Mouse (Mus musculus) small intestine, adult 2 months (tissue): ENCODE data around the gene Calcb. TPM values are rescaled to one million over a fixed set of nuclear protein-coding genes. Genes with fewer than 3 reads are reported as not detected.
A peak's percentile ranks its signal among the peaks of the same experiment; 100 is the strongest.
"Not testable (repeated sequence)": the region's sequence is repeated elsewhere in the genome, so short reads cannot be mapped to it uniquely, and the experiment has no call there.

ENCODE experiments used
- H3K27ac ChIP-seq: fragments of 200-500 bp; 2 replicates; pipeline ENCODE4 v1.5.1; 2012; ENCODE audit warnings: low read depth, low read length, control low read depth, inconsistent platforms; ENCODE audit not compliant: insufficient read depth
- H3K27me3 ChIP-seq: fragments of 200-500 bp; 2 replicates; pipeline ENCODE4 v1.6.1; 2012; ENCODE audit warnings: mild to moderate bottlenecking, moderate library complexity, low read length, inconsistent platforms; ENCODE audit not compliant: control insufficient read depth, insufficient read depth
- H3K36me3 ChIP-seq: fragments of 200-500 bp; 2 replicates; pipeline ENCODE4 v1.6.1; 2012; ENCODE audit warnings: mild to moderate bottlenecking, low read length, control low read depth, inconsistent platforms; ENCODE audit not compliant: control insufficient read depth, insufficient read depth
- H3K4me1 ChIP-seq: fragments of 200-500 bp; 2 replicates; pipeline ENCODE4 v1.6.1; 2012; ENCODE audit warnings: low read length, inconsistent platforms, mixed read lengths; ENCODE audit not compliant: control insufficient read depth, insufficient read depth, insufficient read length
- H3K4me3 ChIP-seq: fragments of 200-500 bp; 2 replicates; pipeline ENCODE4 v1.5.1; 2012; ENCODE audit warnings: low read depth, mild to moderate bottlenecking, control low read depth, inconsistent platforms, low read length, moderate library complexity
- CTCF ChIP-seq: fragments of 200-500 bp; IDR thresholded peaks from 2 replicates; pipeline ENCODE4 v1.5.1; 2012; ENCODE audit warnings: low read depth, mild to moderate bottlenecking, control low read depth, inconsistent platforms, low read length, moderate library complexity, mixed read lengths; ENCODE audit not compliant: insufficient replicate concordance, insufficient read length; ENCODE audit errors: extremely low read depth
- POLR2A ChIP-seq: fragments of 200-500 bp; IDR thresholded peaks from 2 replicates; pipeline ENCODE4 v1.6.1; 2012; ENCODE audit warnings: low read depth, mild to moderate bottlenecking, control low read depth, inconsistent platforms, low read length, moderate library complexity
- WGBS: fragments of 180-500 bp; shearing (Covaris S2); methylation state at CpG from one replicate; pipeline ENCODE4 v1.1.7; 2018; 5-methylcytosine and 5-hydroxymethylcytosine counted together
- polyA plus RNA-seq: library from polyadenylated mRNA; depleted of rRNA; stranded (reverse); fragments of >200 nt; gene quantifications from 2 replicates; pipeline ENCODE4 v1.2.3, GENCODE M21; 2012

Calcb gene
- polyA plus RNA-seq, 1 experiment = 1.2 TPM

DNA sequence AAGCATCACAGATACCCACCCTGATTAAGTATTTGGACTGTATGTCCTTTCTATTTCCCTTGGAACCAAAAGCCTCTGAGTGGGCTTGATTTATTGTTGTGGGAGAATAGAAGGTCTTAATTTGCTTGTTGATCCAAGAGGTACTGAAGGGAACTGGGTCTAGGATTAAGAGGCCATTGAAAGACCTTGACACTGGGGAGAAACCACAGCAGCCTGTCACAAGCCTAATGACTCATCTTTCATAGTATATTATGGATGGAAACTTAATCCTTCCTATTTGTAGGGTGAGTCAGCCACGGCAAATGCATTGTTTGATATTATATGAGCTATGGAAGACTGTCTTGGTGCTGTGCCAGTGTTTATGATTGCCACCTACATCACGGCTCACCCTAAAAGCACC, 8.0 kb upstream of the Calcb start:
- TF ChIP-seq CTCF (no peak), POLR2A (no peak)
- H3K27me3 ChIP-seq = no peaks in the 10 kb centered on the region
- no peaks in the 10 kb centered on the region for H3K4me1 ChIP-seq
- 32% methylated on average over 2 of the region's 2 CpGs for WGBS
- no peaks in the 10 kb centered on the region for H3K36me3 ChIP-seq
- no peak overlapping the region for H3K4me3 ChIP-seq
- no peak overlapping the region for H3K27ac ChIP-seq

DNA sequence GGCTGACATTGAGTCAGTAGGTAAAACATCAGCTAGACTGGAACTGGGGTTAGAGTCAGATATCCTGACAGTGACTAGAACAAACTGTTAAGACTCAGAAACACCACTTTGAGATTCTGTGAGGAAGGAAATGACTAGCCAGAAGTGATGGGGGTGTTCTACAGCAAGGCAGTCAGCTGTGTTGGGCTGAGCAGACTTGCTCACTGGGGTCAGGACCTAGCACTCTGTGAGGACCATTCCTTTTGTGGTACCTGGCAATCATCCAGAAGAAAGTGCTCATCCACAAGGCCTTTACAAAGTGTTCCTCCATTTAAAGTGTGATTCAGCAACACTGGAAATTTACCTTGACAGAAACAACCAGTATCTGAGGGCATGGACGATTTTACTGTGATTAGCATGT, 5.9 kb upstream of the Calcb start:
- TF ChIP-seq POLR2A = no peak
- no peak for TF ChIP-seq CTCF
- 66% methylated on average over 1 of the region's 1 CpGs for WGBS
- H3K36me3 ChIP-seq = no peaks in the 10 kb centered on the region
- no peak overlapping the region for H3K4me3 ChIP-seq
- H3K4me1 ChIP-seq = no peaks in the 10 kb centered on the region
- no peaks in the 10 kb centered on the region for H3K27me3 ChIP-seq
- H3K27ac ChIP-seq = no peak overlapping the region

DNA sequence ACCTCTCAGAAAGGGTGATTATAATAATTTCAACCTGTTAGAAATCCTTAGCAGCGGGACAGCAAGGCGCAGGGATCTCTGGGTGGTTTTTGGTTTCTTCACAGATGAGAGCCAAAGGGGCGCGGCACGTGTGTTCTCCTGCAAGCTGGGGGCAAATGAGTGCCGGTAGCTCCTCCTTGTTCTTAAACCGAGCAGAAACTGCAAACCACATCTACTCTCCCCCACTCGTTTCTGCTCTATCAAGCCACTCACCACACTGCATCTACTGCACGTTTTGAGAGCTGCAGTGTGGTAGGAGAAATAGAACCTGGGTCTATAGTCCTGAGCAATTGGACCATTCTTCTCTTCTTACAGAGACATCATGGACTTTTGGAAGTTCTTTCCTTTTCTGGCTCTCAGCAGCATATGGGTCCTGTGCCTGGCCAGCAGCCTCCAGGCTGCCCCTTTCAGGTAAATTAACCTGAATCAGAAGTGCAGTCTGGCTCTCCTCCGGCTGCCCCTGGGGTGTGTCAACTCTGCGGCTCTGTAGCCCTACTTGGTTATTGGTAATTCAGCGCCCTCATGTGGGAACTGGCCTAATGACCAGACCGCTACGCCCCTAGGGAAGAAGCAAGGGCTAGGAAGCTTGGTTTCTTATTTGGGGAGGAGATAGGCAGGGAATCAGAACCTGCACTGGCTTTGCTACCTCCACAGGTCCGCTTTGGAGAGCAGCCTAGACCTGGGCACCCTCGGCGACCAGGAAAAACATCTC, 1.1 kb downstream of the Calcb start:
- Histone ChIP-seq H3K27ac (no peak overlapping the region), H3K36me3 (no peaks in the 10 kb centered on the region), H3K4me1 (no peaks in the 10 kb centered on the region; the same call in 1 of the 2 replicates), H3K27me3 (peaks cover 16% of the 10 kb centered on the region), H3K4me3 (no peak overlapping the region)
- 5% methylated on average over 17 of the region's 17 CpGs for WGBS
- TF ChIP-seq POLR2A = no peak
- 0 out of 2 replicates have a peak, but pooled peaks have one; percentile 42 for TF ChIP-seq CTCF

DNA sequence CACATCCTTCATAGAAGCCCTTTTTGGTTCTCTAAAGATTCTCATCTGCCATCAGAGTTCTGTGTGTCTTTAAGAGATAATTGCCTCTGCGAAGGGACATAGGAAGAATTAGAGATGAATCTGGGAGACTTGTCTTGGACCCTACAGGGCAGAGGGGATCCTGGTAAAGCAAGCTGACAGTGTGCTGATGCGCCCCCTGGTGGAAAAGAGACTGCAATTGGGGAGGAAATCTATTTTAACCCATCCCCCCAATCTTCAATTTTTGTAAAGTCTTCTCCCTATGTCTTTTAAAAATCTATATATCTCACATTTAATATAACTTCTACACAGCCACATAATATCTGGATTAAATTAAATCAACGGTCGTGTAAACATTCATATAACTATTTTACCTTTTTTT, 11.3 kb downstream of the Calcb start:
- TF ChIP-seq CTCF = peak; percentile 48; the same call in 1 of the 2 replicates
- WGBS = 62% methylated on average over 4 of the region's 4 CpGs
- H3K4me1 ChIP-seq = not testable (repeated sequence)

DNA sequence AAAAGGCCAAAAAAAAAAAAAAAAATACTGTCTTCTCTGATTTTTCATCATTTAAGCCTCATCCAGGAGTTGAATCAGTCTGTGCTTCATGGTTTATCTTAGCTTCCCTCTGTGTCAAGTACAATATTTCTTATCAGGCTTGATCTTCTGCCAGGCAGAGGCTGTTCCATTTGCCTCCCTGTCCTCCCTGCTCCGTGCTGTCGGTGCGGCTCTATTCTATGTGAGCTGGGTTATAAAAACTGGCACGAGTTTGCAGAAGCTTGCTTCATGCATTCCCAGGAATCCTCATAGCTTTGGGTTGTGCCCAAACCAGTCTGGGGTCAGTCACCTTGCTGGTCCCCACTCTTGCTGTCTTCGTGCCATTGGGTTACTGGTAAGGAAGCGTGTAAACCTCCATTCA, 12.7 kb downstream of the Calcb start:
- WGBS = 41% methylated on average over 6 of the region's 6 CpGs
- Histone ChIP-seq H3K27me3 (no peaks in the 10 kb centered on the region), H3K4me3 (no peak overlapping the region), H3K4me1 (peaks cover 3% of the 10 kb centered on the region; the same call in 1 of the 2 replicates), H3K36me3 (no peaks in the 10 kb centered on the region), H3K27ac (no peak overlapping the region)
- TF ChIP-seq CTCF (no peak), POLR2A (no peak)

More for the DNA sequence above, 11.3 kb downstream of the Calcb start:
- not testable (repeated sequence) for H3K4me3 ChIP-seq, H3K36me3 ChIP-seq, H3K27me3 ChIP-seq, H3K27ac ChIP-seq

DNA sequence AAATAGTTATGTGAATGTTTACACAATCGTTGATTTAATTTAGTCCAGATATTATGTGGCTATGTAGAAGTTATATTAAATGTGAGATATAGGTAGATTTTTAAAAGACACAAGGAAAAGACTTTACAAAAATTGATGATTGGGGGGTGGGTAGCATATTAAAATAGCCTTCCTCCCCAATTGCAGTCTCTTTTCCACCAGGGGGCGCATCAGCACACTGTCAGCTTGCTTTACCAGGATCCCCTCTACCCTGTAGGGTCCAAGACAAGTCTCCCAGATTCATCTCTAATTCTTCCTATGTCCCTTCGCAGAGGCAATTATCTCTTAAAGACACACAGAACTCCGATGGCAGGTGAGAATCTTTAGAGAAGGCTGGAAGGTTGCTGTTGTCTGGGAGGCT, 13.3 kb downstream of the Calcb start:
- TF ChIP-seq CTCF = peak; percentile 40; the same call in 1 of the 2 replicates
- not testable (repeated sequence) for H3K4me3 ChIP-seq, H3K4me1 ChIP-seq, H3K27me3 ChIP-seq, H3K36me3 ChIP-seq, H3K27ac ChIP-seq
- WGBS = 37% methylated on average over 4 of the region's 4 CpGs

DNA sequence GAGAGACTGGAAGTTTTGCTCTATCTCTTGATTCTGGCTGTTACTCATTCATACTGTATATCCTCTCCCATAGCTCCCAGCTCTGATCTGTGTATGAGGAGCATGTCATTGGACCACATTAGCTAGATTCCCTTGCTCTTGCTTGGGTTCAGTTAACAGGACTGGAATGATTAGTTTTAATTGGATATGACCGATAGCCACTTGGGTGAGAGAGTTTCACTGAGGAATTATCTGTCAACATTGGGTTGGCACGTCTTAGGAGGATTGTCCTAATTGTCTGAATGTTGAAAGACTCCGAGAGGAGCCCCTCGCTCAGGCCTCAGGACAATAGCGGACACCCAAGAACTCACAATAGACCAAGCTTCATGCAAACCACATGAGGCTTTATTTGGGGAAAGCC, 17.8 kb downstream of the Calcb start:
- H3K4me3 ChIP-seq = no peak overlapping the region
- H3K27ac ChIP-seq = no peak overlapping the region
- 84% methylated on average over 5 of the region's 5 CpGs for WGBS
- peaks cover 2% of the 10 kb centered on the region; the same call in 1 of the 2 replicates for H3K4me1 ChIP-seq
- no peak for TF ChIP-seq CTCF
- TF ChIP-seq POLR2A = no peak
- no peaks in the 10 kb centered on the region for H3K36me3 ChIP-seq
- H3K27me3 ChIP-seq = no peaks in the 10 kb centered on the region
